Mouse (Mus musculus): ENCODE data around the gene C2cd2. TPM values are rescaled to one million over a fixed set of nuclear protein-coding genes. Genes with fewer than 3 reads are reported as not detected.

C2cd2 gene
- polyA plus RNA-seq, 1 experiment from 2014 or later: 19.4 TPM

- peaks cover 4% of the 10 kb centered on the region; the same call in 1 of the 2 replicates for H3K4me1 ChIP-seq (ENCODE audit: control insufficient read depth, insufficient read depth, low read depth, low read length)
- no peaks in the 10 kb centered on the region; the same call in 1 of the 2 replicates for H3K27me3 ChIP-seq (replicated peaks; ENCODE audit: control insufficient read depth, insufficient read depth, low read length)
- no peaks in the 10 kb centered on the region for H3K9me3 ChIP-seq (ENCODE audit: control insufficient read depth, low read length)
- no peak overlapping the region for H3K4me3 ChIP-seq (ENCODE audit: low read length)
- no peak overlapping the region for H3K27ac ChIP-seq (ENCODE audit: low read depth, low read length)
- no peaks in the 10 kb centered on the region for H3K36me3 ChIP-seq (ENCODE audit: control insufficient read depth, insufficient read depth, low read length)
- H3K4me2 ChIP-seq (ENCODE audit: low read length): no peak overlapping the region
- no peak for ATAC-seq
- H3K9ac ChIP-seq (ENCODE audit: low read depth, low read length): no peak overlapping the region
- 82% methylated on average over 3 of the region's 3 CpGs for WGBS
Measured at GRCm38 (mm10) chr16:97927331-97927938, 35.0 kb downstream of the C2cd2 start.

- no peak for ATAC-seq
- WGBS: 90% methylated on average over 9 of the region's 9 CpGs
- peaks cover 6% of the 10 kb centered on the region for H3K4me1 ChIP-seq (ENCODE audit: control insufficient read depth, insufficient read depth, low read depth, low read length)
- H3K9ac ChIP-seq (ENCODE audit: low read depth, low read length): no peak overlapping the region
- H3K9me3 ChIP-seq (ENCODE audit: control insufficient read depth, low read length): no peaks in the 10 kb centered on the region
- no peaks in the 10 kb centered on the region for H3K36me3 ChIP-seq (ENCODE audit: control insufficient read depth, insufficient read depth, low read length)
- H3K27ac ChIP-seq (ENCODE audit: low read depth, low read length): no peak overlapping the region
- H3K4me3 ChIP-seq (ENCODE audit: low read length): no peak overlapping the region
- H3K4me2 ChIP-seq (ENCODE audit: low read length): no peak overlapping the region
- H3K27me3 ChIP-seq (replicated peaks; ENCODE audit: control insufficient read depth, insufficient read depth, low read length): no peaks in the 10 kb centered on the region; the same call in 1 of the 2 replicates
Measured at GRCm38 (mm10) chr16:97926381-97926780, 36.0 kb downstream of the C2cd2 start.

GRCm38 (mm10) chr16:97925760-97926159, 36.6 kb downstream of the C2cd2 start:
- peaks cover 10% of the 10 kb centered on the region for H3K4me1 ChIP-seq (ENCODE audit: control insufficient read depth, insufficient read depth, low read depth, low read length)
- H3K4me3 ChIP-seq (ENCODE audit: low read length): no peak overlapping the region
- H3K27me3 ChIP-seq (replicated peaks; ENCODE audit: control insufficient read depth, insufficient read depth, low read length): no peaks in the 10 kb centered on the region
- H3K4me2 ChIP-seq (ENCODE audit: low read length): no peak overlapping the region
- no peak overlapping the region for H3K27ac ChIP-seq (ENCODE audit: low read depth, low read length)
- H3K9ac ChIP-seq (ENCODE audit: low read depth, low read length): no peak overlapping the region
- no peaks in the 10 kb centered on the region for H3K36me3 ChIP-seq (ENCODE audit: control insufficient read depth, insufficient read depth, low read length)
- no peaks in the 10 kb centered on the region for H3K9me3 ChIP-seq (ENCODE audit: control insufficient read depth, low read length)
- ATAC-seq: no peak
- WGBS: 76% methylated on average over 2 of the region's 2 CpGs

GRCm38 (mm10) chr16:97923700-97924099, 38.7 kb downstream of the C2cd2 start:
- H3K27ac ChIP-seq (ENCODE audit: low read depth, low read length): no peak overlapping the region
- H3K4me2 ChIP-seq (ENCODE audit: low read length): no peak overlapping the region
- WGBS: 79% methylated on average over 1 of the region's 1 CpGs
- H3K4me1 ChIP-seq (ENCODE audit: control insufficient read depth, insufficient read depth, low read depth, low read length): peaks cover 10% of the 10 kb centered on the region
- H3K4me3 ChIP-seq (ENCODE audit: low read length): no peak overlapping the region
- H3K27me3 ChIP-seq (replicated peaks; ENCODE audit: control insufficient read depth, insufficient read depth, low read length): no peaks in the 10 kb centered on the region
- no peak for ATAC-seq
- H3K9me3 ChIP-seq (ENCODE audit: control insufficient read depth, low read length): no peaks in the 10 kb centered on the region
- no peaks in the 10 kb centered on the region for H3K36me3 ChIP-seq (ENCODE audit: control insufficient read depth, insufficient read depth, low read length)
- H3K9ac ChIP-seq (ENCODE audit: low read depth, low read length): no peak overlapping the region

GRCm38 (mm10) chr16:97922779-97923126, 39.6 kb downstream of the C2cd2 start:
- peak; percentile 81 for ATAC-seq
- Histone ChIP-seq H3K36me3 (ENCODE audit: control insufficient read depth, insufficient read depth, low read length) (no peaks in the 10 kb centered on the region), H3K9me3 (ENCODE audit: control insufficient read depth, low read length) (no peaks in the 10 kb centered on the region), H3K27me3 (replicated peaks; ENCODE audit: control insufficient read depth, insufficient read depth, low read length) (no peaks in the 10 kb centered on the region), H3K27ac (ENCODE audit: low read depth, low read length) (peak overlapping the region; percentile 80), H3K4me2 (ENCODE audit: low read length) (peak overlapping the region; percentile 90), H3K9ac (ENCODE audit: low read depth, low read length) (peak overlapping the region; percentile 89), H3K4me1 (ENCODE audit: control insufficient read depth, insufficient read depth, low read depth, low read length) (peaks cover 10% of the 10 kb centered on the region), H3K4me3 (ENCODE audit: low read length) (peak overlapping the region; percentile 95)
- WGBS: 1% methylated on average over 9 of the region's 9 CpGs

GRCm38 (mm10) chr16:97921961-97922778, 40.2 kb downstream of the C2cd2 start:
- Histone ChIP-seq H3K4me3 (ENCODE audit: low read length) (peak overlapping the region; percentile 95), H3K9me3 (ENCODE audit: control insufficient read depth, low read length) (no peaks in the 10 kb centered on the region), H3K27ac (ENCODE audit: low read depth, low read length) (peak overlapping the region; percentile 80), H3K4me1 (ENCODE audit: control insufficient read depth, insufficient read depth, low read depth, low read length) (peaks cover 10% of the 10 kb centered on the region), H3K36me3 (ENCODE audit: control insufficient read depth, insufficient read depth, low read length) (no peaks in the 10 kb centered on the region), H3K4me2 (ENCODE audit: low read length) (peak overlapping the region; percentile 90), H3K27me3 (replicated peaks; ENCODE audit: control insufficient read depth, insufficient read depth, low read length) (no peaks in the 10 kb centered on the region), H3K9ac (ENCODE audit: low read depth, low read length) (peak overlapping the region; percentile 89)
- ATAC-seq: peak; percentile 96
- under 1% methylated on average over 69 of the region's 75 CpGs for WGBS

- H3K4me3 ChIP-seq (ENCODE audit: low read length): no peak overlapping the region
- peaks cover 10% of the 10 kb centered on the region for H3K4me1 ChIP-seq (ENCODE audit: control insufficient read depth, insufficient read depth, low read depth, low read length)
- no peak overlapping the region for H3K4me2 ChIP-seq (ENCODE audit: low read length)
- ATAC-seq: no peak
- H3K9me3 ChIP-seq (ENCODE audit: control insufficient read depth, low read length): no peaks in the 10 kb centered on the region
- no peaks in the 10 kb centered on the region for H3K36me3 ChIP-seq (ENCODE audit: control insufficient read depth, insufficient read depth, low read length)
- H3K27ac ChIP-seq (ENCODE audit: low read depth, low read length): no peak overlapping the region
- WGBS: 100% methylated on average over 1 of the region's 1 CpGs
- no peak overlapping the region for H3K9ac ChIP-seq (ENCODE audit: low read depth, low read length)
- no peaks in the 10 kb centered on the region for H3K27me3 ChIP-seq (replicated peaks; ENCODE audit: control insufficient read depth, insufficient read depth, low read length)
Measured at GRCm38 (mm10) chr16:97920621-97921020, 41.8 kb downstream of the C2cd2 start.

- H3K27me3 ChIP-seq (replicated peaks; ENCODE audit: control insufficient read depth, insufficient read depth, low read length): no peaks in the 10 kb centered on the region
- no peak for ATAC-seq
- H3K4me1 ChIP-seq (ENCODE audit: control insufficient read depth, insufficient read depth, low read depth, low read length): peaks cover 10% of the 10 kb centered on the region
- H3K9ac ChIP-seq (ENCODE audit: low read depth, low read length): no peak overlapping the region
- no peak overlapping the region for H3K27ac ChIP-seq (ENCODE audit: low read depth, low read length)
- WGBS: 48% methylated on average over 2 of the region's 2 CpGs
- H3K36me3 ChIP-seq (ENCODE audit: control insufficient read depth, insufficient read depth, low read length): no peaks in the 10 kb centered on the region
- no peak overlapping the region for H3K4me2 ChIP-seq (ENCODE audit: low read length)
- H3K9me3 ChIP-seq (ENCODE audit: control insufficient read depth, low read length): no peaks in the 10 kb centered on the region
- no peak overlapping the region for H3K4me3 ChIP-seq (ENCODE audit: low read length)
Measured at GRCm38 (mm10) chr16:97919793-97920192, 42.6 kb downstream of the C2cd2 start.

- H3K27me3 ChIP-seq (replicated peaks; ENCODE audit: control insufficient read depth, insufficient read depth, low read length): no peaks in the 10 kb centered on the region
- H3K4me2 ChIP-seq (ENCODE audit: low read length): no peak overlapping the region
- no peak overlapping the region for H3K9ac ChIP-seq (ENCODE audit: low read depth, low read length)
- H3K36me3 ChIP-seq (ENCODE audit: control insufficient read depth, insufficient read depth, low read length): peaks cover 2% of the 10 kb centered on the region; the same call in 1 of the 2 replicates
- no peak overlapping the region for H3K27ac ChIP-seq (ENCODE audit: low read depth, low read length)
- no peak overlapping the region for H3K4me3 ChIP-seq (ENCODE audit: low read length)
- ATAC-seq: no peak
- H3K9me3 ChIP-seq (ENCODE audit: control insufficient read depth, low read length): no peaks in the 10 kb centered on the region
- no peaks in the 10 kb centered on the region for H3K4me1 ChIP-seq (ENCODE audit: control insufficient read depth, insufficient read depth, low read depth, low read length)
Measured at GRCm38 (mm10) chr16:97912873-97913272, 49.5 kb downstream of the C2cd2 start.

All from hindbrain, embryonic 16.5 days (tissue).